Mouse (Mus musculus) intestine, embryonic 14.5 days (tissue): ENCODE measurements around the gene Cd4. TPM values are rescaled to one million over a fixed set of nuclear protein-coding genes. Genes with fewer than 3 reads are reported as not detected.

Experiments used
- ATAC-seq: fragments of 200-750 bp; cut with Nextera tagmentation; replicated peaks from 2 replicates; pipeline ENCODE4 v1.8.0; 2017; ENCODE audit warnings: low read depth, moderate number of reproducible peaks, moderate TSS enrichment, moderate library complexity; ENCODE audit not compliant: low FRiP score, low TSS enrichment
- DNase-seq: peaks from one replicate; pipeline ENCODE4 v3.0.0-alpha.2; 2018; ENCODE audit warnings: low spot score
- H3K27ac ChIP-seq: fragments of 300-500 bp; sonication (generic); 2 replicates; pipeline ENCODE4 v1.5.1; 2014; ENCODE audit warnings: low read depth, mild to moderate bottlenecking, control low read depth
- H3K27me3 ChIP-seq: fragments of 300-500 bp; sonication (generic); replicated peaks from 2 replicates; pipeline ENCODE4 v1.6.1; 2014; ENCODE audit warnings: low read length, control low read depth; ENCODE audit not compliant: control insufficient read depth, insufficient read depth
- H3K36me3 ChIP-seq: fragments of 300-500 bp; sonication (generic); 2 replicates; pipeline ENCODE4 v1.6.1; 2014; ENCODE audit warnings: low read length, control low read depth; ENCODE audit not compliant: control insufficient read depth, insufficient read depth
- H3K4me1 ChIP-seq: fragments of 300-500 bp; sonication (generic); replicated peaks from 2 replicates; pipeline ENCODE4 v1.6.1; 2014; ENCODE audit warnings: low read length, control low read depth, mixed read lengths; ENCODE audit not compliant: control insufficient read depth, insufficient read depth
- H3K4me2 ChIP-seq: fragments of 300-500 bp; sonication (generic); 2 replicates; pipeline ENCODE4 v1.6.1; 2014; ENCODE audit warnings: low read length
- H3K4me3 ChIP-seq: fragments of 300-500 bp; sonication (generic); 2 replicates; pipeline ENCODE4 v1.5.1; 2014; ENCODE audit warnings: low read depth, low read length, control low read depth, mixed read lengths
- H3K9ac ChIP-seq: fragments of 300-500 bp; sonication (generic); 2 replicates; pipeline ENCODE4 v1.6.1; 2014; ENCODE audit warnings: mild to moderate bottlenecking, low read length
- H3K9me3 ChIP-seq: fragments of 300-500 bp; sonication (generic); 2 replicates; pipeline ENCODE4 v1.6.1; 2016; ENCODE audit warnings: low read length, control low read depth; ENCODE audit not compliant: control insufficient read depth
- WGBS: fragments of 180-500 bp; shearing (Covaris S2); extraction: QIAGEN DNeasy Blood & Tissue Kit; methylation state at CpG from one replicate; pipeline ENCODE4 v1.1.7; 2014; 5-methylcytosine and 5-hydroxymethylcytosine counted together
- polyA plus RNA-seq: library from polyadenylated mRNA; unstranded; fragments of >200 nt; fragmentation: Nextera tagmentation; extraction: Ambion mirVana; gene quantifications from 2 replicates; pipeline ENCODE4 v1.2.1, GENCODE M21; 2014

Gene Cd4
- polyA plus RNA-seq, 1 experiment from 2014 or later: 0.37 TPM

GRCm38 (mm10) chr6:124862406-124863124 is 25.5 kb downstream of the Cd4 start:
- Histone ChIP-seq H3K4me1 (peaks cover 24% of the 10 kb centered on the region), H3K4me2 (peak overlapping the region; percentile 88; the same call in 1 of the 2 replicates), H3K9me3 (no peaks in the 10 kb centered on the region), H3K27ac (no peak overlapping the region), H3K4me3 (peak overlapping the region; percentile 59), H3K27me3 (peaks cover 6% of the 10 kb centered on the region; the same call in 1 of the 2 replicates), H3K9ac (no peak overlapping the region), H3K36me3 (no peaks in the 10 kb centered on the region)
- 8% methylated on average over 8 of the region's 8 CpGs for WGBS
- DNase-seq (no peak), ATAC-seq (no peak)

- DNase-seq (no peak), ATAC-seq (no peak)
- Histone ChIP-seq H3K4me1 (peaks cover 24% of the 10 kb centered on the region), H3K9me3 (no peaks in the 10 kb centered on the region), H3K4me3 (no peak overlapping the region), H3K27ac (no peak overlapping the region), H3K4me2 (no peak overlapping the region), H3K36me3 (no peaks in the 10 kb centered on the region), H3K9ac (no peak overlapping the region), H3K27me3 (peaks cover 6% of the 10 kb centered on the region; the same call in 1 of the 2 replicates)
- WGBS: 43% methylated on average over 3 of the region's 3 CpGs
Measured at GRCm38 (mm10) chr6:124861802-124862201, 26.2 kb downstream of the Cd4 start.

- H3K27ac ChIP-seq: no peak overlapping the region
- H3K27me3 ChIP-seq: peaks cover 6% of the 10 kb centered on the region; the same call in 1 of the 2 replicates
- peaks cover 26% of the 10 kb centered on the region for H3K4me1 ChIP-seq
- H3K36me3 ChIP-seq: no peaks in the 10 kb centered on the region
- no peak overlapping the region for H3K4me3 ChIP-seq
- H3K9ac ChIP-seq: no peak overlapping the region
- WGBS: 80% methylated on average over 19 of the region's 19 CpGs
- ATAC-seq (no peak), DNase-seq (no peak)
- H3K4me2 ChIP-seq: no peak overlapping the region
- no peaks in the 10 kb centered on the region for H3K9me3 ChIP-seq
Measured at GRCm38 (mm10) chr6:124861266-124861665, 26.8 kb downstream of the Cd4 start.

GRCm38 (mm10) chr6:124860511-124860910 is 27.5 kb downstream of the Cd4 start:
- DNase-seq (no peak), ATAC-seq (no peak)
- Histone ChIP-seq H3K4me1 (peaks cover 28% of the 10 kb centered on the region), H3K27ac (no peak overlapping the region), H3K4me2 (no peak overlapping the region), H3K9ac (no peak overlapping the region), H3K36me3 (no peaks in the 10 kb centered on the region), H3K4me3 (no peak overlapping the region), H3K9me3 (no peaks in the 10 kb centered on the region), H3K27me3 (peaks cover 6% of the 10 kb centered on the region; the same call in 1 of the 2 replicates)
- 87% methylated on average over 9 of the region's 9 CpGs for WGBS

- Histone ChIP-seq H3K27me3 (0 out of 2 replicates have a peak, but pooled peaks cover 6% of the 10 kb centered on the region), H3K9me3 (no peaks in the 10 kb centered on the region), H3K36me3 (no peaks in the 10 kb centered on the region), H3K27ac (no peak overlapping the region), H3K4me3 (no peak overlapping the region), H3K4me2 (peak overlapping the region; percentile 8; the same call in 1 of the 2 replicates), H3K4me1 (peaks cover 28% of the 10 kb centered on the region), H3K9ac (no peak overlapping the region)
- 11% methylated on average over 12 of the region's 12 CpGs for WGBS
- ATAC-seq: no peak
- DNase-seq: peak; percentile 94
Measured at GRCm38 (mm10) chr6:124859725-124860124, 28.3 kb downstream of the Cd4 start.

- Histone ChIP-seq H3K9ac (no peak overlapping the region), H3K4me1 (peaks cover 28% of the 10 kb centered on the region), H3K27me3 (0 out of 2 replicates have a peak, but pooled peaks cover 6% of the 10 kb centered on the region), H3K27ac (no peak overlapping the region), H3K4me3 (no peak overlapping the region; the same call in 1 of the 2 replicates), H3K4me2 (peak overlapping the region; percentile 54), H3K36me3 (peaks cover under 1% of the 10 kb centered on the region; the same call in 1 of the 2 replicates), H3K9me3 (no peaks in the 10 kb centered on the region)
- DNase-seq (no peak), ATAC-seq (no peak)
- 71% methylated on average over 28 of the region's 28 CpGs for WGBS
Measured at GRCm38 (mm10) chr6:124858561-124859318, 29.3 kb downstream of the Cd4 start.

GRCm38 (mm10) chr6:124857840-124858530 is 30.0 kb downstream of the Cd4 start:
- DNase-seq (no peak), ATAC-seq (no peak)
- Histone ChIP-seq H3K9ac (peak overlapping the region; percentile 83), H3K4me3 (peak overlapping the region; percentile 60), H3K9me3 (no peaks in the 10 kb centered on the region), H3K27ac (peak overlapping the region; percentile 91), H3K4me2 (peak overlapping the region; percentile 54), H3K27me3 (0 out of 2 replicates have a peak, but pooled peaks cover 4% of the 10 kb centered on the region), H3K36me3 (peaks cover 8% of the 10 kb centered on the region; the same call in 1 of the 2 replicates), H3K4me1 (peaks cover 24% of the 10 kb centered on the region)
- WGBS: 28% methylated on average over 26 of the region's 26 CpGs
